Mouse (Mus musculus): ENCODE data around the gene Glrx3.
A peak's percentile ranks its signal among the peaks of the same experiment; 100 is the strongest.

Glrx3 gene

DNA sequence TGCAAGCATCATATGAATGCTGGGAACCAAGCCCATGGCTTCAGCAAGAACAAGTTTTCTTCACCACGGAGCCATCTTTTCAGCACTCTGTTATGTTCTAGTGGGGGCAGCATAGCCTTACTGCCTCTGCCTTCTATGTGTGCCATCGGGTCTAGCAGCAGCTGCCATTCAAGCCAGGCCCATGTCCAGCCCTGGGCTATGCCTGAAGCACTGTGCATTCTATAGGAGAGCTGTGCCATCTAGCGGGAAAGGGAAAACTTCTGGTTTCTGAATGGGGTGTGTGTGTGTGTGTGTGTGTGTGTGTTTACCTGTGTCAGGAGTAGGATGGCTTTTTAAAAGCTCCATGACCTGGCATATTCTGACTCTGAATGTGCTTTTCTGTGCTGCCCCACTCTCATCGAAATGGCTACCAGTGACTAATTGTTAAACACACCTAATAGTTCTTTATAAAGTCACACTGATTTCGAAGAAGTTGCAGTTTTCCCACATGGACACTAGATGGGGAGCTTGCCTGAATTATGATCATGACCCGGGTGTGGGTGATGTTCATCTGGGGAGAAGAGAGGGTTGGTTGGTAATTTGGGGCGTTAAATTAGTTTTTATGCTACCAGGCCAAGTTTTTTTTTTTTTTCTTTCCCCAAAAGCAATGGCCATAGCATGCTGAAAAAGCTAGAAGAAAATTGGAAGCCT lies 34.2 kb downstream of the Glrx3 start:
- peak; percentile 43 for DNase-seq (ENCODE audit: low read depth, low spot score)

DNA sequence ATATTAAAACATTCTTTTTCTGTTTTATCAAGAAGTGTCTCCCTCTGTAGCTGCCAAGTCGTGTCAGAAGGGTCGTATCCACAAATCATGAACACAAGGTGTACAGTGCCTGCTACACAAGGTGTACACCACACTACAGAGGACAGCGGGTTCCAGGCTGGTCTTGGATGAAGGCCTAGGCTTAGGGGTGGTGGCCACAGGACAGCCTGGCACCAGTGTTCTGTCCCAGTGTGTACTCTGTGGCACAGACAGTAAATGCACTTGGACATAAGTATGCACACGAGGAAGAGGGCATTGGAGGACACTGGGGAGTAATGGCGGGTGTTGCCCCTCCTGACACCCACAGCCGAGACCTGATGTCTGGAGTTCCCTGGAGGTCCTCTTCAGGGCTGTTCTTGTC lies 34.7 kb downstream of the Glrx3 start:
- DNase-seq (ENCODE audit: low read depth, low spot score), result no peak

DNA sequence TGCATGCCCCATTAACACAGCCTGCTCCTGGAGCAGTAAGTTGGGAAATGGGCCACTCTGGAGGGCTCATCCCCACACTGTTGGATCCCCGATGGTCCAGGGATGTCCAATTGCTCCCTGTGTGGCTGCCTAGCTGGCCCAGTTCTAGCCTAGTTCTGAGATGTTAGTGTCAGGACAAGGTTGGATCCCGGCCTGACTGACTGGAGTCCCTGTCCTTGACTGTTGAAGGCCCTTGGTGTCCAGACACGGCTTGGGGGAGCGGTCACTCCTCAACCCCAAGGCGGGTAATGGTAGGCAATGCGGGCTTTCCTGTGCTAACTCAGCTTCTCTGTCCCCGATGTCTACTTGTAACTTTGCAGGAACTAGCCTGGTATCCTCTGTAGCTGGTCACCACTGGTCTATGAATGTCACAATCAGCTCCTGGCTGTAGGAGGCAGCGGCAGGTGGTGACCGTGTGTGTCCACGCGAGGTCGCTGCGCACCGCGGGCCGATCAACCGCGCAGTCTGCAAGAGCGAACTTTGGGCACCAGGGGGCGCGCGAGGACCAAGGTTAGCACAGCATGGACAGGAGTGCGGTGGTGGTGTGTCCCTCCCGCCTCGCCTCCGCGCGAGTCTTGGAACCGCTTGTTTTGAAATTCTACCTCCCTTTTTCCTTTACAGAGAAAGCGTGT lies 40.7 kb downstream of the Glrx3 start:
- peak; percentile 88 for DNase-seq (ENCODE audit: low read depth, low spot score)

DNA sequence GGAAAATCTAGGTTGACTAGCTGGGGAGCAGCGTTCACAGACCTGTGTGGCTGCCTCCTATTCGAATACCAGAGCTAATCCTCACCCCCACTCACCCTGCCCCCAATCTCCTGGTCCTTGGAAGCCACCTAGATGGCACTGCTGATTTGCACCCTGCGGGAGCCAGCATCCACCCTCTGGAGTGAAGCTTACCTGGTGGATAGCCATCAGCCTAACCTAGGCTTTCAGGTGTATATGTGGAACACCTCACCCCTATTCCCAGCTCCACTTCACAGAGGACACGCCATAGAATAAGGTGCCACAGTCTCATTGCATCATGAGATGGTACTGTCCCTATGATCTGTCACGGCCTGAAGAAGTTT lies 41.2 kb downstream of the Glrx3 start:
- no peak for DNase-seq (ENCODE audit: low read depth, low spot score)

DNA sequence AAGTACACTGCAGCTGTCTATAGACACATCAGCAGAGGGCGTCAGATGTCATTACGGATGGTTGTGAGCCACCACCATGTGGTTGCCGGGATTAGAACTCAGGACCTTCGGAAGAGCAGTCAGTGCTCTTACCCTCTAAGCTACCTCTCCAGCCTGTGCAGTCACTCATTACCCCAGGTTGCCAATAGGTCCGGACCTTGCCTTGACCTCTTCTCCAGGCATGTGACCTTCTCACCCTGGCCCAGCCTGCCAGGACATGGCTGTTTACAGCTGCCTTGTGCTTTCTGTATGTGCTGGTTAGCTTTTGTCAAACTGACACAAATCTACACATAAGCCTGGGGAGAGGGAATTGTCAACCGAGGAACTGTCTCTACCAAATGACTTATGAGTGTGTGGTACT lies 43.4 kb downstream of the Glrx3 start:
- no peak for DNase-seq (ENCODE audit: low read depth, low spot score)

DNA sequence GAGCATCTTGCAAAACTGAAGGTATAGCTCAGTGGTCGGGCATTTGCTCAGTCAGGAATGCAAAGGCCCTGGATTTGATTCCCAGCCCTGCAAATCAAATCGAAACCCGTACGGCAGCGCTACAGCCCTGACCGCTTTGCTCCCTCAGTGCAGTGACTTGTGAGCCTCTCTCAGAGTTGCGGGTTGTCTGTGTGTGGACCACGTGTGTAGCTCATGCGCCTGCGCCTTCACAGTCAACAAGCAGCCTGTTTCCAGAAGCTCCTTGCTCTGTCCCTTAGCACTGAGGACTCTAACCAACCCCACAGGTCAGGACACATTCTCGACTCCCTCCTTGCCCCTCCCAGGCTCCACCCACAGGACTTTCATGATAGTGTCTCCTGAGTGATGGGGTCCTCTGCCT lies 46.6 kb downstream of the Glrx3 start:
- DNase-seq (ENCODE audit: low read depth, low spot score), result no peak

DNA sequence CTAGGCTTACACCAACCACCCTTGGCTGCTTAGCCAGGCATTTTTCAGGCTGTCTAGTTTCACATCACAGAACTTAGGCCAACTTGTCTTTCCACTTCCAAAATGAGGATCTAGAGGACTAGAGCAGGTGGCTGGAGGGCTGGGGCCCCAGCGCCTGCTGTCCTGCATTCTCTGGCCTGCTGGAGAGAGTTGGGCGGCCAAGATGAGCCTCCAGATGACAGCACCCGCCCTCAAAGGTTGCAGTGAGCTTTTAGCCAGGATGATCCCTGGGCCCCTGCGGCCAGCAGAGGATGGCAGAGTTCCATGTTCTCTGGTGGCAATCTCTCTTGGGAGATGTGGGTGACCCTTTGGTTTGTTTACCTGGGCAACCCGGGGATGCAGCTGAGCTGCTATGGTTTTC lies 51.0 kb downstream of the Glrx3 start:
- no peak for DNase-seq (ENCODE audit: low read depth, low spot score)

DNA sequence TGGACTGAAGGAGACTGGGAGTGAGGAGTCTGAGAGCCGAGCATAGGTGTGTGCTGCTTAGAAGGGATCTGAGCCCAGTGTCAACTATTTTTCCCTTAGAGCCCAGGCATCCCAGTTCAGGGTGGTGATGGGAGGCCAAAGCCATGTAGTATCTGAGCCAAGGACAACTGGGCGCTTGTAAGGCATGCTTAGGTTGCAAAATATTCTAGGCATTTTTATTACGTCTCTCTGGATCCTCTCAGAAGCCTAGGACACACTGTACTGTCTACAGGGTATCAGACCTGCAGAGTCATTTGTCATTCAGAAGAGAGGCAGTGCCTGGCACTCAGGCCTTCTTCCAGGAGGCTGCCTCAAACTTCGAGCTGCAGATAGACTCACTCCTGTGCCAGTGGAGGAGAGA lies 53.3 kb downstream of the Glrx3 start:
- no peak for DNase-seq (ENCODE audit: low read depth, low spot score)

DNA sequence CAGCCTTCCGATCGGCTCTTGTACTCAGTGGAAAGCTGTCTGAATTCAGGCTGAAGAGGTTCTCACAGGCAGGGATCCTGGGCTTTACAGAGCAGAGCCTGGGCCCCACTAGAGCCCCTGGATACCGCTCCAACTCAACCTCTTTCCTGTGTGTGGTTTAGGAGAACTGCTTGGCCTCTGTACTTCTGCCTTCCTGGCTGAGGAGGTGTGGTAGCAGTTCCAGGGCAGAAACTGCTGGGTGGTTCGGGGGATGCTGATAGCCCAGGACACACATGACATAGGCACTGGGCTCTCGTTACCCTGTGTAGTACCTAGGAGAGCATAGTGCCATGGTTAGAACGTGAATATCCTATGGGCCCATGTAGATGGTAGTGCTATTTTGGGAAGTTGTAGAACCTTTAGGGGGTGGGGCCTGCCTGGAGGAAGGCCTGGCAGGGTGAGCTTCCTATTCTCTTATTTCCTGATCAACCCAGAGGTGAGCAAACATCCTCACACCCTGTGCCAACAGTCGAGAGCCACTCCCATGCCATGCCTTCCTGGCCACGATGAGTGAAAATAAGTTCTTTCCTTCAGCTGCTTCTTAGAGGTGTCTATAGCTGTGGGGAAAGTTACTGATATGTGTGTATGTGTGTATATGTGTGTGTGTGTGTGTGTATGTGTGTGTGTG lies 55.0 kb downstream of the Glrx3 start:
- DNase-seq (ENCODE audit: low read depth, low spot score), result no peak

DNA sequence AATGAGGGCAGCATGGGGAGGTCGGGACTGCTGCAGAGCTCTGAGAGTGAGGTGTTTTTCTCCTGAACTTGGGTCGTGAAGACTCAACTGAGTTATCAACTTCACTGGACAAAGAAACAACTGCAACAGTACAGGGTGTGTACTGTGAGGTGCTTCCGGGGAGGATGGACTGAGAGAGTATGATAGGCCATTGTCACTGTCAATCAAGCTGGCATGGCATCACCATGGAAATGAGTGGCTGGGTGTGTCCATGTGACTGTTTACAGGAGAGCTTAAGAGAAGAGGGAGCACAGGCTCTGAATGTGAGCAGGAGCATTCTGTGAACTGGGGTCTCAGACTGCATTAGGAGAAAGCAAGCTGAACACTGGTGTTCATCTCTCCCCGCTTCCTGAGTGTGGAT lies 61.3 kb downstream of the Glrx3 start:
- peak; percentile 21 for DNase-seq (ENCODE audit: low read depth, low spot score)

DNA sequence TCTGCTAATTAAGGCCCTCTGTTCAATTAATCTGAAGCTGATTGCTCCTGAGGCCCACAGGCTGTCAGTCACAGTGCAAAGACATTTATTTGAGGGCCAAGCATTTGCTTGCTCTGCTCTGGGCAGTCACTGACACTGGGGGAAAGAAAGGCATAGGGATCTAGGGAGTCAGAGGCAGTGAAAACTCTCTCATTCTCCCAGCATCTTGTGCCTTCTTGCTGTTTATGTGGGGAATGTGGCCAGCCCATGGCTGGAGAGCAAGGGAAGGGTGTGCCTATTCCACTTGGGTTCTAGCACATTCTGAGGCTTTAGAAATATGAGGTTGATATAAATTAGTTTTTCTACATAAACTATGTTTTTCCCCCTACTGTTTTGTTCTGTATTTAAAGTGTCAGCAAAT lies 80.2 kb downstream of the Glrx3 start:
- no peak for DNase-seq (ENCODE audit: low read depth, low spot score)

DNA sequence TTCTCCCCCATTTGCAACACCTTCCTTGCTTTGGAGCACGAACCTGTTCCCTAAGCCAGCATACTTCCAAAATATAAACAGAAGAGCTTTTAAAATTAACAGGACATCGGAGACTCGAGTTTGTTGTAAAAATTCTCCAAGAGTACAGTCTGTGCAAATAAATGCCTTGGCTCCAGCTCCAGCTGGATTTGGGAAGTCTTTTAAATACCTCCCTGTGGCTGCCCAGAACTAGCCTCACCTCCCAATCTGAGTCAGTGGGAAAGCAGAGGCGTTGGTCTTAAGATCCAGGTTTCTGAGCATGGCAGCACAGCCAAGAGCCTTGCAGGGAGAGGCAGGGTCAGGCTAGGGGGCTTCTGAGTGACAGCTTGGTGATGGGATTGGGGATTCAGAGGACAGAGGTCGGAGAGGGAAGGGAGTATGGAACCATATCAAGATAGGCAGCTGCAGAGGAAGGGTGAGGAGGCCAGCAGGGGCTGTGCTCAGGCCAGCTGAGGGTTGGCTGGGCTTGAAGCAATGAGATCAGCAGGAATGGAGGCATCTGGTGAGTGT lies 80.7 kb downstream of the Glrx3 start:
- DNase-seq (ENCODE audit: low read depth, low spot score), result no peak
